ENCODE assay signal across 22 mouse cellular contexts in genomic region chr9:99017679-99018078, GRCm38 (mm10). TPM values are rescaled to one million over a fixed set of nuclear protein-coding genes. Genes with fewer than 3 reads are reported as not detected.
DNase-seq lines count a peak whose midpoint lies in the region; ATAC-seq lines count a peak whose summit lies in the region.
"Had no signal": no experiment of that assay in that cellular context is flagged by ENCODE, and none has a peak within 500 bp of the region (broad histone marks: within the 10 kb centered on the region; RNA-seq: fewer than 3 reads in every experiment).

No protein-coding gene starts in this region.

- H3K27me3 ChIP-seq in kidney, embryonic 14.5 days (ENCODE audit: control insufficient read depth, insufficient read depth, low read length): no peaks in the 10 kb centered on the region
- H3K27me3 ChIP-seq in kidney, embryonic 15.5 days: no peaks in the 10 kb centered on the region
- H3K27me3 ChIP-seq in hindbrain, embryonic 11.5 days (ENCODE audit: control insufficient read depth, insufficient read depth, low read length): no peaks in the 10 kb centered on the region
- H3K27me3 ChIP-seq: forebrain, embryonic 13.5 days; heart, embryonic 13.5 days; hindbrain, embryonic 12.5 days had no signal

- WGBS in kidney, embryonic 14.5 days: 70% methylated on average over 6 of the region's 6 CpGs
- 63% methylated on average over 6 of the region's 6 CpGs for WGBS in kidney, embryonic 15.5 days
- WGBS in hindbrain, embryonic 11.5 days: 87% methylated on average over 6 of the region's 6 CpGs

- no peak overlapping the region for H3K9ac ChIP-seq in kidney, embryonic 14.5 days (ENCODE audit: low read depth, low read length)
- no peak overlapping the region for H3K9ac ChIP-seq in kidney, embryonic 15.5 days
- H3K9ac ChIP-seq in hindbrain, embryonic 11.5 days (ENCODE audit: low read depth, low read length): no peak overlapping the region
- H3K9ac ChIP-seq: forebrain, embryonic 13.5 days; heart, embryonic 13.5 days; hindbrain, embryonic 12.5 days had no signal

- no peak overlapping the region for H3K4me3 ChIP-seq in kidney, embryonic 14.5 days (ENCODE audit: low read length)
- H3K4me3 ChIP-seq in kidney, embryonic 15.5 days (replicated peaks): no peak overlapping the region
- H3K4me3 ChIP-seq in hindbrain, embryonic 11.5 days (ENCODE audit: low read depth, low read length): no peak overlapping the region
- H3K4me3 ChIP-seq: embryonic facial prominence, embryonic 10.5 days; forebrain, embryonic 13.5 days; heart, embryonic 13.5 days; hindbrain, embryonic 12.5 days had no signal

- H3K4me1 ChIP-seq in kidney, embryonic 14.5 days (ENCODE audit: control insufficient read depth, insufficient read depth, low read length): no peaks in the 10 kb centered on the region
- no peaks in the 10 kb centered on the region for H3K4me1 ChIP-seq in kidney, embryonic 15.5 days
- no peaks in the 10 kb centered on the region for H3K4me1 ChIP-seq in hindbrain, embryonic 11.5 days (replicated peaks; ENCODE audit: control insufficient read depth, insufficient read depth, low read length)
- H3K4me1 ChIP-seq: forebrain, embryonic 13.5 days; heart, embryonic 13.5 days; hindbrain, embryonic 12.5 days had no signal

- H3K27ac ChIP-seq in kidney, embryonic 14.5 days (ENCODE audit: low read depth, low read length): no peak overlapping the region
- no peak overlapping the region for H3K27ac ChIP-seq in kidney, embryonic 15.5 days
- H3K27ac ChIP-seq in hindbrain, embryonic 11.5 days (ENCODE audit: low read depth, low read length): no peak overlapping the region
- H3K27ac ChIP-seq: embryonic facial prominence, embryonic 10.5 days; forebrain, embryonic 13.5 days; heart, embryonic 13.5 days; hindbrain, embryonic 12.5 days had no signal

- ATAC-seq in kidney, embryonic 14.5 days (ENCODE audit: low FRiP score, low TSS enrichment): no peak
- ATAC-seq in kidney, embryonic 15.5 days (replicated peaks; ENCODE audit: low FRiP score): peak; percentile 46; the same call in 1 of the 2 replicates
- ATAC-seq in hindbrain, embryonic 11.5 days (ENCODE audit: low FRiP score): no peak
- ATAC-seq: forebrain, embryonic 13.5 days had no signal

- no peaks in the 10 kb centered on the region for H3K36me3 ChIP-seq in kidney, embryonic 14.5 days (ENCODE audit: control insufficient read depth, insufficient read depth, low read length)
- no peaks in the 10 kb centered on the region for H3K36me3 ChIP-seq in kidney, embryonic 15.5 days
- H3K36me3 ChIP-seq in hindbrain, embryonic 11.5 days (ENCODE audit: control insufficient read depth, insufficient read depth, low read length): no peaks in the 10 kb centered on the region
- H3K36me3 ChIP-seq: embryonic facial prominence, embryonic 10.5 days; heart, embryonic 13.5 days; hindbrain, embryonic 12.5 days had no signal

- H3K9me3 ChIP-seq in kidney, embryonic 14.5 days (ENCODE audit: control insufficient read depth, low read length): no peaks in the 10 kb centered on the region
- no peaks in the 10 kb centered on the region for H3K9me3 ChIP-seq in kidney, embryonic 15.5 days (replicated peaks)
- H3K9me3 ChIP-seq in hindbrain, embryonic 11.5 days (ENCODE audit: control insufficient read depth, low read length): no peaks in the 10 kb centered on the region
- H3K9me3 ChIP-seq: embryonic facial prominence, embryonic 10.5 days; forebrain, embryonic 13.5 days; heart, embryonic 13.5 days; hindbrain, embryonic 12.5 days had no signal

- peak; percentile 48 for DNase-seq in kidney, adult 11 months
- peak; percentile 64 for DNase-seq in kidney, postnatal 14 days
- no peak for DNase-seq in ovary, postnatal 14 days (ENCODE audit: low spot score)
- no peak for DNase-seq in adrenal gland, postnatal 36 days
- DNase-seq in c-Kit-positive CD71-positive TER-119-positive erythroid progenitor cells, embryonic 14.5 days (ENCODE audit: low spot score): no peak
- no peak for DNase-seq in hindbrain, embryonic 11.5 days (ENCODE audit: low spot score)
- DNase-seq: adrenal gland, postnatal 10 days; cerebellum, adult 18-20 months; cerebellum, postnatal 10 days; gastrocnemius, postnatal 36 days; heart, adult 11 months; heart, postnatal 36 days had no signal

- H3K4me2 ChIP-seq in kidney, embryonic 14.5 days (replicated peaks; ENCODE audit: low read depth, low read length): no peak overlapping the region
- H3K4me2 ChIP-seq in kidney, embryonic 15.5 days: no peak overlapping the region
- no peak overlapping the region for H3K4me2 ChIP-seq in hindbrain, embryonic 11.5 days (replicated peaks; ENCODE audit: low read depth, low read length)
- H3K4me2 ChIP-seq: forebrain, embryonic 13.5 days; heart, embryonic 13.5 days; hindbrain, embryonic 12.5 days had no signal

RNA-seq across cellular contexts. Expression of gene Gm1123, which starts 17.8 kb away (rescaled TPM):
- polyA plus RNA-seq in kidney, embryonic 14.5 days (2014; fragmentation: Nextera tagmentation; extraction: Ambion mirVana): 0.13 TPM in 1 of 2 replicates, not detected in the other
- polyA plus RNA-seq in kidney, embryonic 15.5 days (2015; fragmentation: Nextera tagmentation; extraction: Ambion mirVana): 0.17 and 0.80 TPM in 2 replicates
- not detected for total RNA-seq in adrenal gland, postnatal 36 days (2021)
- not detected in 2 replicates for polyA plus RNA-seq in hindbrain, embryonic 11.5 days (2014; fragmentation: Nextera tagmentation; extraction: Ambion mirVana)
- total RNA-seq: adrenal gland, postnatal 10 days; gastrocnemius, adult 8-10 months; gastrocnemius, postnatal 36 days; heart, postnatal 36 days; MEL had no signal
- polyA plus RNA-seq: C2C12; embryonic facial prominence, embryonic 10.5 days; embryonic facial prominence, embryonic 14.5 days; heart, embryonic 13.5 days; hindbrain, embryonic 12.5 days had no signal

RNA-seq across cellular contexts. Expression of gene Faim, which starts 31.5 kb away (rescaled TPM):
- polyA plus RNA-seq in kidney, embryonic 14.5 days (2014; fragmentation: Nextera tagmentation; extraction: Ambion mirVana): 52.0 and 55.7 TPM in 2 replicates
- polyA plus RNA-seq in kidney, embryonic 15.5 days (2015; fragmentation: Nextera tagmentation; extraction: Ambion mirVana): 45.1 and 50.3 TPM in 2 replicates
- 10 to 100 TPM; 18.3 to 24.9 TPM for total RNA-seq in adrenal gland, postnatal 36 days (2021)
- 92.0 and 96.3 TPM in 2 replicates for polyA plus RNA-seq in hindbrain, embryonic 11.5 days (2014; fragmentation: Nextera tagmentation; extraction: Ambion mirVana)

Comparison
In these comparisons a context has a peak if more than half of its experiments do, and no peak if none do; other contexts are left out.
1. DNase-seq: peak in kidney, adult 11 months (single experiment) and kidney, postnatal 14 days (single experiment); none in ovary, postnatal 14 days (single experiment), adrenal gland, postnatal 36 days (0 of 2), c-Kit-positive CD71-positive TER-119-positive erythroid progenitor cells, embryonic 14.5 days (single experiment) and hindbrain, embryonic 11.5 days (single experiment).